In the genomic region with DNA sequence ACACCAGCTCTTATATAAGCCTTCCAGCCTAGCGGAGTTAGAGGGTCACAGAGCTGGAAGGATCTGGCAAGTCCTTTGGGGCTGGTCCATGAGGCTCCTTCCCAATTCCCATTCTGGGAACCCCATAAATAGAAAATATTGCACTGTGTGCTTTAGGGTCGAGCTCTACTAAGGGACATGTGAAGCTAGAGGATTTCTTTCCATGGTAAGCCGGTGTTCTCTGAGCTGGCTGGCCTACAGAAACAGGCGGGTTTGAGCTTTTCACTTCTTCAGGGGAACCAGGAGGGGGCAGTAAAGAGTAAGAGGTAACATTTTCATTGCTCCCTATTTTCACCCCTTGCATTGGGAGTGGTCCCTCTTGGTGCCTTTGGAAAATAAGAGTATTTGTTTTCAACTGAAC, we compare ENCODE assay signal across 8 mouse cellular contexts. TPM values are rescaled to one million over a fixed set of nuclear protein-coding genes. Genes with fewer than 3 reads are reported as not detected.
DNase-seq lines count a peak whose midpoint lies in the region; TF ChIP-seq lines count a peak whose summit lies in the region.

No protein-coding gene starts in this region.

- TF ChIP-seq POLR2A in ES-Bruce4 (IDR thresholded peaks at IDR 0.05; ENCODE audit: insufficient read depth, low read length): no peak
- no peak for TF ChIP-seq POLR2A in cortical plate, adult 2 months (IDR thresholded peaks at IDR 0.05; ENCODE audit: extremely low read depth, insufficient read depth, low read length)

- no peak overlapping the region for H3K9ac ChIP-seq in ES-Bruce4 (ENCODE audit: low read depth, poor library complexity, severe bottlenecking)

- TF ChIP-seq CTCF in ES-Bruce4 (IDR thresholded peaks at IDR 0.05; ENCODE audit: low read depth, low read length): peak; percentile 34
- TF ChIP-seq CTCF in cortical plate, adult 2 months (IDR thresholded peaks at IDR 0.05; ENCODE audit: extremely low read depth, insufficient read depth, low read length): peak; percentile 54

- no peaks in the 10 kb centered on the region for H3K27me3 ChIP-seq in ES-Bruce4 (ENCODE audit: control insufficient read depth, insufficient read depth, low read length, poor library complexity, severe bottlenecking)

- no peaks in the 10 kb centered on the region for H3K36me3 ChIP-seq in ES-Bruce4 (ENCODE audit: control insufficient read depth, insufficient read depth, low read length, poor library complexity, severe bottlenecking)

- no peak overlapping the region for H3K27ac ChIP-seq in ES-Bruce4 (ENCODE audit: insufficient read depth, low read length)
- no peak overlapping the region for H3K27ac ChIP-seq in cortical plate, adult 2 months (ENCODE audit: insufficient read depth, low read length)

- H3K9me3 ChIP-seq in ES-Bruce4 (replicated peaks; ENCODE audit: control insufficient read depth, insufficient read depth, low read length, poor library complexity, severe bottlenecking): no peaks in the 10 kb centered on the region

- no peaks in the 10 kb centered on the region for H3K4me1 ChIP-seq in ES-Bruce4 (ENCODE audit: control insufficient read depth, insufficient read depth, low read length)
- no peaks in the 10 kb centered on the region for H3K4me1 ChIP-seq in cortical plate, adult 2 months (ENCODE audit: control insufficient read depth, insufficient read depth, low read length)

- no peak for TF ChIP-seq EP300 in ES-Bruce4 (IDR thresholded peaks at IDR 0.05; ENCODE audit: insufficient read depth, low read depth, low read length)

- no peak overlapping the region for H3K4me3 ChIP-seq in ES-Bruce4 (ENCODE audit: low read depth, low read length)
- H3K4me3 ChIP-seq in cortical plate, adult 2 months (ENCODE audit: insufficient read depth, low read length): no peak overlapping the region

- DNase-seq in kidney, adult 11 months: peak; percentile 23
- no peak for DNase-seq in kidney, postnatal 10 days
- DNase-seq in heart, postnatal 36 days: peak; percentile 43 to 69
- DNase-seq in retina, postnatal 1 day: peak; percentile 58
- DNase-seq in cerebellum, postnatal 4 days (ENCODE audit: low spot score in 2 of 2): no peak
- no peak for DNase-seq in cerebellum, adult 11-12 months

- intact Hi-C loops in heart, postnatal 36 days (cut with DNase I): loop anchor here (1.0 kb wide), 1 partner anchor 91 kb away; no protein-coding TSS in a partner anchor

RNA-seq across cellular contexts. Expression of gene Map3k20, which starts 13.0 kb away (rescaled TPM):
- 39.0 and 41.5 TPM in 2 replicates for polyA plus RNA-seq in ES-Bruce4 (2011; ENCODE audit: insufficient read depth, insufficient read length, low read depth, missing spikeins)
- 5.4 and 5.7 TPM in 2 replicates for polyA plus RNA-seq in cortical plate, adult 2 months (2012; rRNA removed)
- total RNA-seq in heart, postnatal 36 days (2021): 100 to 1,000 TPM; 286 to 292 TPM

Comparison
In these comparisons a context has a peak if more than half of its experiments do, and no peak if none do; other contexts are left out.
1. DNase-seq: peak in kidney, adult 11 months (single experiment), heart, postnatal 36 days (2 of 2) and retina, postnatal 1 day (single experiment); none in kidney, postnatal 10 days (single experiment), cerebellum, postnatal 4 days (0 of 2) and cerebellum, adult 11-12 months (single experiment).